Comparison of ENCODE assay signal across 8 mouse cellular contexts in genomic region chr11:113164510-113164909, GRCm38 (mm10).
A peak's percentile ranks its signal among the peaks of the same experiment; 100 is the strongest.
DNase-seq lines count a peak whose midpoint lies in the region; ATAC-seq lines count a peak whose summit lies in the region.

No protein-coding gene starts in this region.

- peaks cover 3% of the 10 kb centered on the region; the same call in 1 of the 2 replicates for H3K27me3 ChIP-seq in kidney, embryonic 15.5 days
- no peaks in the 10 kb centered on the region for H3K27me3 ChIP-seq in forebrain, embryonic 11.5 days (ENCODE audit: control insufficient read depth, insufficient read depth, low read length)
- H3K27me3 ChIP-seq in intestine, embryonic 14.5 days (replicated peaks; ENCODE audit: control insufficient read depth, insufficient read depth, low read length): no peaks in the 10 kb centered on the region
- no peaks in the 10 kb centered on the region for H3K27me3 ChIP-seq in midbrain, embryonic 16.5 days (ENCODE audit: control insufficient read depth, insufficient read depth, low read depth, low read length)

- peaks cover 47% of the 10 kb centered on the region for H3K4me1 ChIP-seq in kidney, embryonic 15.5 days
- H3K4me1 ChIP-seq in forebrain, embryonic 11.5 days (replicated peaks; ENCODE audit: control insufficient read depth, insufficient read depth, low read length): peaks cover 29% of the 10 kb centered on the region
- peaks cover 22% of the 10 kb centered on the region for H3K4me1 ChIP-seq in intestine, embryonic 14.5 days (replicated peaks; ENCODE audit: control insufficient read depth, insufficient read depth, low read length)
- peaks cover 20% of the 10 kb centered on the region for H3K4me1 ChIP-seq in midbrain, embryonic 16.5 days (ENCODE audit: control insufficient read depth, insufficient read depth, low read length)

- no peak overlapping the region for H3K9ac ChIP-seq in kidney, embryonic 15.5 days
- peak overlapping the region; percentile 43; the same call in 1 of the 2 replicates for H3K9ac ChIP-seq in forebrain, embryonic 11.5 days (ENCODE audit: low read length)
- H3K9ac ChIP-seq in intestine, embryonic 14.5 days (ENCODE audit: low read length): no peak overlapping the region
- H3K9ac ChIP-seq in midbrain, embryonic 16.5 days (ENCODE audit: low read depth, low read length): peak overlapping the region; percentile 52; the same call in 1 of the 2 replicates

- peak overlapping the region; percentile 27; the same call in 1 of the 2 replicates for H3K4me3 ChIP-seq in kidney, embryonic 15.5 days (replicated peaks)
- no peak overlapping the region for H3K4me3 ChIP-seq in forebrain, embryonic 11.5 days (ENCODE audit: low read depth, low read length)
- H3K4me3 ChIP-seq in intestine, embryonic 14.5 days (ENCODE audit: low read depth, low read length): no peak overlapping the region
- 0 out of 2 replicates have a peak overlapping the region, but pooled peaks have one; percentile 31 for H3K4me3 ChIP-seq in midbrain, embryonic 16.5 days (ENCODE audit: low read depth, low read length)

- no peak for ATAC-seq in kidney, embryonic 15.5 days (replicated peaks; ENCODE audit: low FRiP score)
- ATAC-seq in forebrain, embryonic 11.5 days (replicated peaks; ENCODE audit: low FRiP score): 0 out of 2 replicates have a peak, but pooled peaks have one; percentile 10
- no peak for ATAC-seq in intestine, embryonic 14.5 days (replicated peaks; ENCODE audit: low FRiP score, low TSS enrichment, low read depth)
- ATAC-seq in midbrain, embryonic 16.5 days: no peak

- H3K36me3 ChIP-seq in kidney, embryonic 15.5 days: no peaks in the 10 kb centered on the region
- H3K36me3 ChIP-seq in forebrain, embryonic 11.5 days (ENCODE audit: control insufficient read depth, insufficient read depth, low read length): no peaks in the 10 kb centered on the region
- peaks cover 3% of the 10 kb centered on the region; the same call in 1 of the 2 replicates for H3K36me3 ChIP-seq in intestine, embryonic 14.5 days (ENCODE audit: control insufficient read depth, insufficient read depth, low read length)
- no peaks in the 10 kb centered on the region for H3K36me3 ChIP-seq in midbrain, embryonic 16.5 days (ENCODE audit: control insufficient read depth, insufficient read depth, low read length)

- peak overlapping the region; percentile 62 for H3K4me2 ChIP-seq in kidney, embryonic 15.5 days
- peak overlapping the region; percentile 51 for H3K4me2 ChIP-seq in forebrain, embryonic 11.5 days (ENCODE audit: low read depth, low read length, severe bottlenecking)
- peak overlapping the region; percentile 50 for H3K4me2 ChIP-seq in intestine, embryonic 14.5 days (ENCODE audit: low read length)
- peak overlapping the region; percentile 71 for H3K4me2 ChIP-seq in midbrain, embryonic 16.5 days (ENCODE audit: low read length)

- no peaks in the 10 kb centered on the region for H3K9me3 ChIP-seq in kidney, embryonic 15.5 days (replicated peaks)
- H3K9me3 ChIP-seq in forebrain, embryonic 11.5 days (ENCODE audit: control insufficient read depth, low read length): no peaks in the 10 kb centered on the region
- H3K9me3 ChIP-seq in intestine, embryonic 14.5 days (ENCODE audit: control insufficient read depth, low read length): no peaks in the 10 kb centered on the region
- H3K9me3 ChIP-seq in midbrain, embryonic 16.5 days (replicated peaks; ENCODE audit: control insufficient read depth, low read length, poor library complexity, severe bottlenecking): no peaks in the 10 kb centered on the region

- no peak for DNase-seq in kidney, postnatal 36 days
- peak; percentile 54 for DNase-seq in forebrain, embryonic 11.5 days (ENCODE audit: low spot score)
- no peak for DNase-seq in intestine, embryonic 14.5 days (ENCODE audit: low spot score)
- no peak for DNase-seq in right cerebral cortex, postnatal 14 days
- no peak for DNase-seq in kidney, postnatal 14 days
- no peak for DNase-seq in thymus, postnatal 4 days

- WGBS in kidney, embryonic 15.5 days: 19% methylated on average over 10 of the region's 10 CpGs
- WGBS in forebrain, embryonic 11.5 days: 8% methylated on average over 10 of the region's 10 CpGs
- 31% methylated on average over 10 of the region's 10 CpGs for WGBS in intestine, embryonic 14.5 days
- WGBS in midbrain, embryonic 16.5 days: 19% methylated on average over 10 of the region's 10 CpGs

- no peak overlapping the region for H3K27ac ChIP-seq in kidney, embryonic 15.5 days
- H3K27ac ChIP-seq in forebrain, embryonic 11.5 days (ENCODE audit: low read depth, low read length): peak overlapping the region; percentile 21; the same call in 1 of the 2 replicates
- H3K27ac ChIP-seq in intestine, embryonic 14.5 days (ENCODE audit: low read depth): no peak overlapping the region
- H3K27ac ChIP-seq in midbrain, embryonic 16.5 days (ENCODE audit: low read length): no peak overlapping the region

Comparison
In these comparisons a context has a peak if more than half of its experiments do, and no peak if none do; other contexts are left out.
1. H3K4me3 ChIP-seq: peak in kidney, embryonic 15.5 days (single experiment) and midbrain, embryonic 16.5 days (single experiment); none in forebrain, embryonic 11.5 days (single experiment) and intestine, embryonic 14.5 days (single experiment).
2. H3K9ac ChIP-seq: peak in forebrain, embryonic 11.5 days (single experiment) and midbrain, embryonic 16.5 days (single experiment); none in kidney, embryonic 15.5 days (single experiment) and intestine, embryonic 14.5 days (single experiment).
3. Peak in every context shown above with its lines, with median percentiles within 50 percentile points of each other: H3K4me2 ChIP-seq.